Mouse (Mus musculus) intestine, embryonic 15.5 days (tissue): ENCODE data around the gene Gm648. TPM values are rescaled to one million over a fixed set of nuclear protein-coding genes. Genes with fewer than 3 reads are reported as not detected.

Experiments used
- polyA plus RNA-seq: library from polyadenylated mRNA; unstranded; fragments of >200 nt; fragmentation: Nextera tagmentation; extraction: Ambion mirVana; gene quantifications from 2 replicates; pipeline ENCODE4 v1.2.1, GENCODE M21; 2015

Gm648 gene
- polyA plus RNA-seq, 1 experiment from 2014 or later = 0.14 TPM

Other genes with a start within 250 kb of the Gm648 start
- gene Zfp449, start 203.2 kb downstream of the Gm648 start, polyA plus RNA-seq = 5.7 and 6.1 TPM in 2 replicates
- gene Smim10l2a, start 175.0 kb downstream of the Gm648 start, polyA plus RNA-seq = 5.9 and 6.7 TPM in 2 replicates
- 3.1 and 3.2 TPM in 2 replicates for gene Gm2174, start 101.6 kb downstream of the Gm648 start, polyA plus RNA-seq
- 20.8 and 20.9 TPM in 2 replicates for gene Ints6l, start 94.7 kb downstream of the Gm648 start, polyA plus RNA-seq
- not detected in 2 replicates for gene Gm10477, start 24.9 kb downstream of the Gm648 start, polyA plus RNA-seq
- gene Mmgt1, start 48.5 kb upstream of the Gm648 start, polyA plus RNA-seq = 21.4 and 24.3 TPM in 2 replicates
- gene Slc9a6, start 60.2 kb upstream of the Gm648 start, polyA plus RNA-seq = 9.4 and 11.3 TPM in 2 replicates
- gene Fhl1, start 182.2 kb upstream of the Gm648 start, polyA plus RNA-seq = 47.0 and 54.3 TPM in 2 replicates